Mouse (Mus musculus): ENCODE measurements around the gene Psph.

Psph gene

GRCm38 (mm10) chr5:129731021-129731420 is 56.2 kb downstream of the Psph start:
- DNase-seq (ENCODE audit: low read depth, low spot score): no peak

- no peak for DNase-seq (ENCODE audit: low read depth, low spot score)
Observed at GRCm38 (mm10) chr5:129730344-129730743, 56.9 kb downstream of the Psph start.

- no peak for DNase-seq (ENCODE audit: low read depth, low spot score)
Observed at GRCm38 (mm10) chr5:129729286-129729685, 58.0 kb downstream of the Psph start.

GRCm38 (mm10) chr5:129726784-129727183 is 60.5 kb downstream of the Psph start:
- DNase-seq (ENCODE audit: low read depth, low spot score): no peak

GRCm38 (mm10) chr5:129725774-129726392 is 61.4 kb downstream of the Psph start:
- DNase-seq (ENCODE audit: low read depth, low spot score): no peak

GRCm38 (mm10) chr5:129724834-129725773 is 62.1 kb downstream of the Psph start, which contains the start of gene Nipsnap2:
Nipsnap2 (plus strand) TSS chr5:129725063.
- peak; percentile 47 for DNase-seq (ENCODE audit: low read depth, low spot score)

- no peak for DNase-seq (ENCODE audit: low read depth, low spot score)
Observed at GRCm38 (mm10) chr5:129724268-129724667, 63.0 kb downstream of the Psph start.

GRCm38 (mm10) chr5:129720176-129720575 is 67.1 kb downstream of the Psph start:
- no peak for DNase-seq (ENCODE audit: low read depth, low spot score)

- DNase-seq (ENCODE audit: low read depth, low spot score): no peak
Observed at GRCm38 (mm10) chr5:129717016-129717415, 70.2 kb downstream of the Psph start.

All from brain, embryonic 18.5 days (tissue).